Mouse (Mus musculus): Measurements from ENCODE around the gene Slc17a5.

GRCm38 (mm10) chr9:78559479-78559878 is 28.4 kb downstream of the Slc17a5 start:
- TF ChIP-seq CTCF (IDR thresholded peaks at IDR 0.05; ENCODE audit: low read depth, low read length) (no peak), GATA1 (IDR thresholded peaks at IDR 0.05; ENCODE audit: borderline replicate concordance, low read length) (no peak), TAL1 (conservative IDR thresholded peaks at IDR 0.05; ENCODE audit: low read depth, low read length) (no peak), POLR2AphosphoS5 (IDR thresholded peaks at IDR 0.05; ENCODE audit: insufficient replicate concordance, low read depth, low read length) (no peak)
